Mouse (Mus musculus) spleen, adult 10 weeks (tissue): Measurements from ENCODE around the gene Ffar4. TPM values are rescaled to one million over a fixed set of nuclear protein-coding genes. Genes with fewer than 3 reads are reported as not detected.

Source experiments
- polyA plus RNA-seq: library from polyadenylated mRNA; stranded (reverse); fragments of 350-450 nt; fragmentation: Illumina TruSeq; extraction: RNeasy Lipid Tissue Mini Kit (QIAGEN cat#74804); gene quantifications from one replicate; pipeline ENCODE4 v1.2.3, GENCODE M21; 2015; ENCODE audit warnings: low replicate concordance; ENCODE audit not compliant: insufficient read depth

Ffar4 gene
- polyA plus RNA-seq, result 2.9 TPM

GRCm38 (mm10) chr19:38096858-38097758, at the start of gene Ffar4:
TSS of gene Ffar4 (plus strand) at chr19:38097071.

GRCm38 (mm10) chr19:38054720-38055192, 42.1 kb upstream of the Ffar4 start, which contains the start of gene Cep55:
TSS of gene Cep55 (plus strand) at chr19:38055011.

GRCm38 (mm10) chr19:38125219-38125610, 28.3 kb downstream of the Ffar4 start, which contains the start of gene Rbp4:
TSS of gene Rbp4 (minus strand) at chr19:38125281.

GRCm38 (mm10) chr19:38132481-38132880, 35.6 kb downstream of the Ffar4 start, which contains the start of gene Pde6c:
TSS of gene Pde6c (plus strand) at chr19:38132781.

Other genes with a start within 250 kb of the Ffar4 start
- gene Myof, start 53.5 kb upstream of the Ffar4 start, polyA plus RNA-seq, result 44.4 TPM
- 12.9 TPM for gene Cep55, start 42.1 kb upstream of the Ffar4 start, polyA plus RNA-seq
- gene Rbp4, start 28.2 kb downstream of the Ffar4 start, polyA plus RNA-seq, result not detected
- gene Pde6c, start 35.7 kb downstream of the Ffar4 start, polyA plus RNA-seq, result not detected
- 42.4 TPM for gene Fra10ac1, start 127.1 kb downstream of the Ffar4 start, polyA plus RNA-seq
- 0.75 TPM for gene Lgi1, start 167.5 kb downstream of the Ffar4 start, polyA plus RNA-seq